Mouse (Mus musculus): ENCODE data around the gene Zfp524. TPM values are rescaled to one million over a fixed set of nuclear protein-coding genes. Genes with fewer than 3 reads are reported as not detected.

The Zfp524 gene
- 10 to 100 TPM; 10.5 to 12.3 TPM for total RNA-seq (2023)

GRCm38 (mm10) chr7:5014251-5015117 lies at the start of gene Zfp524, which contains the start of gene Fiz1:
TSS of gene Zfp524 (plus strand) at chr7:5014415.
TSS of gene Fiz1 (minus strand) at chr7:5014697.

DNA sequence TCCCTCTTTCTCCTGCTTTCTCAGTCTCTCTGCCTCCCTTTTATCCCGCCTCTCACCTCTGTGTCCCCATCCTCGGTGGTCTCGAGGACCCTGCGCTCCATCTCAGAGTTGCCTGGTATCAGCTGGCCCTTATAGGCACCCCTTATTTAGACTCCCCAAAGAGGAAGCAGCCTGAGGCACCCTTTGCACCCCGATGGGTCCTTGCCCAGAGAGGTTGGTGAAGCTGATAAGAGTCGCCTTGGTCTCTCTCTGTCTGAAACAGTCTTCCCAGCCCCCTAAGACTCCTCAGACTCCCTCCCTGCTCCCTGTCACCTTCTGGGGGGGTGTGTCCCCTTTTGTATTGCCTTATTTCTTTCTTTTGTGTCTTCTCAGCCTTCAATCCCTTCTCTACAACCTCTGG lies 43.1 kb upstream of the Zfp524 start, which contains the start of gene Sbk3:
Sbk3 (minus strand) TSS at position 101 of the 400 bp plus-strand sequence.

DNA sequence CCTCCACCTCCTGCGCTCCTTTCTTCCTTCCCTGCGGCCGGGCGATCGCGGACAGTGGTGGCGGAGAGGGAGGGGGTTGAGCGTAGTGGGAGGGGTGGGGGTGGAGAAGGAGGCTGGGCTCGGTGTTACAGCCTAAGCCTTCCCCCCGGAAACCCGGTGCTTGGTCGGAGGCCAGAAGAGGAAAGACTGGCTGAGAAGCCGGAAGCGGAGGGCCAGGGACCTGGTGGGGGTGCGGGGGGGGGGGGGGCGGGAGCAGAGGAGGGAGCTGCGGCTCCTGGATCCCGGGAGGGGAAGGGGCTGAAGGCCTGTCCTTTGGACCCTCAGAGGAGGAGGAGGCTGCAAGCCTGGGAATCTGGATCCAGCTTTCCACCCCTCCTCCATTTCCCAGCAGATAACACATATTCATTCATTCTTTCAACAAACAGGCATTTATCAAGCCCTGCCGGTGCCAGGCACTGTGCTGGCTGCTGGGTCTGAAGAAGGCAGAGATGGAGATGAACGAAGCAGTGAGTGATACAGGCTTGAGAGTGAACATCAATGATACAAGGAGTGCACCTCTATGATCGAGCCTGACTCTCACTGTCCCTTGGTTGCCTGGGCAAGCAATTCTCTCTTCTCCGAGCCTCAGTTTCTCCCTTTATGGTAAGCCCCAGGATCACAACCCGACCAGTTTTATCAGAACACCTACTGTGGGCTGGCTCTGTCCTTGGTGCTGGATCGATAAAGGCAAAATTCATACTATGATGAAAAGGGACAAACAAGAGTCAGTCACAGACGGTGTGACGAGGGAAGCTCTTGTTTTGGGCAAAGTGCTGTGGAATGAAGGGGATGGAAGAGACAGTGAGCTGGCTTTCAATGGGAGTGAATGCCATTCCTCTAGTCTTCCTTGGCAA lies 18.0 kb upstream of the Zfp524 start, which contains the start of gene Zfp579:
Zfp579 (minus strand) TSS at position 156 of the 893 bp plus-strand sequence.

GRCm38 (mm10) chr7:5015118-5016001 lies 1.1 kb downstream of the Zfp524 start, which contains the start of gene Gm44973:
TSS of gene Gm44973 (plus strand) at chr7:5015496.

DNA sequence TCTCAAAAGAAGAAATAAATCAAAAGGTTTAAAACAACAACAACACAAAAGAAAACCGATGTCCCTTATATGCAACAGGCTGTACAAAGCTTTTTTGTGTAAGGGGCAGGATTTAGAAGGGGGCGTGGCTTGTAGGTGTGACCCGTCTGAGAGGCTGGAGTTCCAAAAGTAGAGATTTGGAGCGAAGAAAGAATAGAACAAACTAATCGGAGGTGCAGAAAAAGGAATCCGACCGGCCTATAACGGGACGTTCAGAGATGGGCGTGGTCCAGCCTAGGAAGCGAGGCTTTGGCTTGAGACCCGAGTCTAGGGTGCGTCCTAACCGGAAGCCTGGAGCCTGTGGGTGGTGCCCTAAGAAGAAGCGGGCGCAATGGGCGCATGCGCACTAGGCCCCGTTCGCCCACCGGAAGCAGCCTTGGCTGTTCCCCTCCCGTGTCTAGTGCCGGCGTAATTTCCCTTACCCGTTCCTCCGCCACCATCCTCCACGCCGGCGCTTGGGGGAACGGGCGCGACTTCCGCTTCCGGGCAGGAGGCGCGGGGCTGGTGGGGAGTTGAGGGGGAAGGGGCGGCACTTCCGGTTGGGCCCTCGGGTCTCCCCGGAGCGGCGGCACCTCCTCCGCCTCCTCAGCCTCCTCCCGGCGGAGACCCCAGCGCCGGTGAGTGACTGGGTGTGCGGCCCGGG lies 5.9 kb downstream of the Zfp524 start, which contains the start of the genes Zfp865 and Ccdc106:
Zfp865 (plus strand) TSS at position 377 of the 682 bp plus-strand sequence.
Ccdc106 (plus strand) TSS at position 554 of the 682 bp plus-strand sequence.

GRCm38 (mm10) chr7:5033818-5034217 lies 19.6 kb downstream of the Zfp524 start, which contains the start of gene 4632433K11Rik:
TSS of gene 4632433K11Rik (plus strand) at chr7:5034118.

GRCm38 (mm10) chr7:5038109-5038732 lies 24.0 kb downstream of the Zfp524 start, which contains the start of gene Zfp784:
TSS of gene Zfp784 (minus strand) at chr7:5038446.

DNA sequence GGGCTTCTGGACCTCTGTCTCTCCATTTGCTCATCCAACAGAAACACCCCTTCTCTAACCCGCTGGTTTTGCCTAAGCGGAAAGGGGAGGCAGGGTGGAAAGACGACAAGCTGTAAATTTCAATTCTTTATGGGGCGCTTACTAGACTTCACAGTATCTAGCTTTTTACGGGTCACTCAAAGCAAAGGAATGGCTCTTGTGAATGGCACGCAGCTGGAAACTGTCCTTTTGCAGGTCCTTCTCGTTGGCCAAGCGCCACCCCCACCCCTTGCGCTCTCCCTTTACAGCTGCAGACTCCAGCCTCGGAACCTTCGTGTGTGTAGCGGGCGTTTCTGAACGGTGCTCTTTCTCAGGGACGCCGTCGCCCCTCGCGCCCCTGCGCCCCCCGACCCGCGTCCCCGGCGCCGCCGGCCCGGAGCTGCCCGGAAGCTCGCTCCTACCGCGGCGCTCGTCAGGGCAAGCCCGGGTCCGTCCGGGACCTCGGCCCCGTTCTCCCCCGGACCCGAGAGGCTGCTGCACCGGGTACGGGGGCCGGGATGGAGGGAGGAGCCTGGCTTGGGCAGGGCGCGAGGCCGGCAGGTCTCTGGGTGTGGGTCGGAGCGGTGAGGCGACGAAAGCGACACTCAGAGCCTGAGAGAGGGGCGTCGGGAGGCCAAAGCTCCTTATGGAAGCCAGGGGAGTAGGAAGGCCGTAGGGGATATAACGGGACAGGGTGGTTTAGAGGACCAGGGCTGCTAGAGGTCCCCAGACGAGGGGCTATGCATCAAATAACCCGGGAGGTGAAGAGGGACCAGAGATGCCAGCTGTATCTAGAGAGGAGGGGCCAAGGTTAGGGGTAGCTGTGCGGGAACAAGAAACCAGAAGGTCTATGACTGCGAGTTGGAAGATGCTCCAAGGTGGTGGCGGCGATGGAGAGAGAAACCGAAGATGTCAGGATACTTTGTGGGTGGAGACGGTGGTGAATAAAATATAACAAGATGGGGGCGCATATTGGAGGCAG lies 37.3 kb downstream of the Zfp524 start, which contains the start of gene Zfp580:
Zfp580 (plus strand) TSS at position 346 of the 1,000 bp plus-strand sequence.

GRCm38 (mm10) chr7:5061774-5062359 lies 47.7 kb downstream of the Zfp524 start, which contains the start of gene U2af2:
TSS of gene U2af2 (plus strand) at chr7:5062143.

Other genes starting within 250 kb of the Zfp524 start
- gene Fam71e2, start 243.1 kb upstream of the Zfp524 start, total RNA-seq (2023) = not detected
- not detected for gene Il11, start 231.6 kb upstream of the Zfp524 start, total RNA-seq (2023)
- not detected for gene Tmem190, start 231.5 kb upstream of the Zfp524 start, total RNA-seq (2023)
- 1 to 10 TPM; 2.2 to 3.2 TPM for gene Tmem238, start 224.8 kb upstream of the Zfp524 start, total RNA-seq (2023)
- 1,000 to 10,000 TPM; 1,616 to 1,738 TPM for gene Rpl28, start 221.5 kb upstream of the Zfp524 start, total RNA-seq (2023)
- gene Ube2s, start 201.8 kb upstream of the Zfp524 start, total RNA-seq (2023) = 100 to 1,000 TPM; 115 to 155 TPM
- gene Shisa7, start 169.7 kb upstream of the Zfp524 start, total RNA-seq (2023) = 1 to 10 TPM; 1.5 to 2.2 TPM
- 10 to 100 TPM in 1 of 2 experiments, 1 to 10 TPM in 1; 8.1 to 13.1 TPM for gene Isoc2b, start 144.2 kb upstream of the Zfp524 start, total RNA-seq (2023)
- 10 to 100 TPM; 11.1 to 11.2 TPM for gene Isoc2a, start 137.3 kb upstream of the Zfp524 start, total RNA-seq (2023)
- not detected for gene Gm36210, start 107.9 kb upstream of the Zfp524 start, total RNA-seq (2023)
- gene Zfp628, start 99.2 kb upstream of the Zfp524 start, total RNA-seq (2023) = 10 to 100 TPM; 32.8 to 34.2 TPM
- gene Nat14, start 92.4 kb upstream of the Zfp524 start, total RNA-seq (2023) = 10 to 100 TPM in 1 of 2 experiments, 1 to 10 TPM in 1; 6.6 to 10.6 TPM
- gene Ssc5d, start 88.6 kb upstream of the Zfp524 start, total RNA-seq (2023) = under 1 TPM in 1 of 2 experiments, not detected in 1; 0.41 TPM
- under 1 TPM; 0.33 to 0.87 TPM for gene Sbk2, start 50.0 kb upstream of the Zfp524 start, total RNA-seq (2023)
- gene Sbk3, start 43.2 kb upstream of the Zfp524 start, total RNA-seq (2023) = not detected
- gene Zfp579, start 18.3 kb upstream of the Zfp524 start, total RNA-seq (2023) = 10 to 100 TPM; 20.7 to 31.7 TPM
- 10 to 100 TPM; 54.8 to 57.0 TPM for gene Fiz1, start 282 bp downstream of the Zfp524 start, total RNA-seq (2023)
- not detected for gene Gm44973, start 1.1 kb downstream of the Zfp524 start, total RNA-seq (2023)
- gene Zfp865, start 6.0 kb downstream of the Zfp524 start, total RNA-seq (2023) = 10 to 100 TPM; 47.6 to 56.7 TPM
- gene Ccdc106, start 6.1 kb downstream of the Zfp524 start, total RNA-seq (2023) = not detected
- not detected for gene 4632433K11Rik, start 19.7 kb downstream of the Zfp524 start, total RNA-seq (2023)
- gene Zfp784, start 24.0 kb downstream of the Zfp524 start, total RNA-seq (2023) = 1 to 10 TPM; 5.8 to 7.0 TPM
- 1 to 10 TPM; 4.0 to 4.5 TPM for gene Zfp580, start 37.1 kb downstream of the Zfp524 start, total RNA-seq (2023)
- 100 to 1,000 TPM; 521 to 558 TPM for gene U2af2, start 47.7 kb downstream of the Zfp524 start, total RNA-seq (2023)
- 100 to 1,000 TPM; 220 to 234 TPM for gene Epn1, start 65.8 kb downstream of the Zfp524 start, total RNA-seq (2023)
- not detected for gene Rfpl4, start 102.5 kb downstream of the Zfp524 start, total RNA-seq (2023)
- gene Rasl2-9, start 111.5 kb downstream of the Zfp524 start, total RNA-seq (2023) = 1 to 10 TPM in 1 of 2 experiments, not detected in 1; 1.1 TPM
- not detected for gene Vmn1r55, start 135.3 kb downstream of the Zfp524 start, total RNA-seq (2023)
- not detected for gene Vmn1r56, start 182.3 kb downstream of the Zfp524 start, total RNA-seq (2023)
- gene Vmn1r57, start 204.1 kb downstream of the Zfp524 start, total RNA-seq (2023) = not detected

Measured in B cell, adult 67 days (primary cell).